Mouse (Mus musculus) brain, embryonic 14.5 days (tissue): ENCODE results near the gene Fam166b. TPM values are rescaled to one million over a fixed set of nuclear protein-coding genes. Genes with fewer than 3 reads are reported as not detected.

ENCODE experiments used
- DNase-seq: peaks from one replicate; pipeline ENCODE4 v3.0.0-alpha.2; 2011; ENCODE audit warnings: low read depth
- CTCF ChIP-seq: fragments of 200-500 bp; IDR thresholded peaks from 2 replicates; pipeline ENCODE4 v1.5.1; 2012; ENCODE audit warnings: inconsistent platforms, mild to moderate bottlenecking, moderate library complexity, borderline replicate concordance; ENCODE audit not compliant: insufficient read depth, insufficient read length; ENCODE audit errors: extremely low read depth
- POLR2A ChIP-seq: fragments of 200-500 bp; IDR thresholded peaks from 2 replicates; pipeline ENCODE4 v1.6.1; 2012; ENCODE audit warnings: mild to moderate bottlenecking, inconsistent platforms, borderline replicate concordance; ENCODE audit not compliant: poor library complexity, insufficient read depth, insufficient read length, severe bottlenecking; ENCODE audit errors: extremely low read depth
- polyA plus RNA-seq: library from polyadenylated mRNA; depleted of rRNA; stranded (reverse); fragments of >200 nt; gene quantifications from 2 replicates; pipeline ENCODE4 v1.2.3, GENCODE M21; 2012

Gene Fam166b
- polyA plus RNA-seq, 1 experiment: 1.7 TPM

DNA sequence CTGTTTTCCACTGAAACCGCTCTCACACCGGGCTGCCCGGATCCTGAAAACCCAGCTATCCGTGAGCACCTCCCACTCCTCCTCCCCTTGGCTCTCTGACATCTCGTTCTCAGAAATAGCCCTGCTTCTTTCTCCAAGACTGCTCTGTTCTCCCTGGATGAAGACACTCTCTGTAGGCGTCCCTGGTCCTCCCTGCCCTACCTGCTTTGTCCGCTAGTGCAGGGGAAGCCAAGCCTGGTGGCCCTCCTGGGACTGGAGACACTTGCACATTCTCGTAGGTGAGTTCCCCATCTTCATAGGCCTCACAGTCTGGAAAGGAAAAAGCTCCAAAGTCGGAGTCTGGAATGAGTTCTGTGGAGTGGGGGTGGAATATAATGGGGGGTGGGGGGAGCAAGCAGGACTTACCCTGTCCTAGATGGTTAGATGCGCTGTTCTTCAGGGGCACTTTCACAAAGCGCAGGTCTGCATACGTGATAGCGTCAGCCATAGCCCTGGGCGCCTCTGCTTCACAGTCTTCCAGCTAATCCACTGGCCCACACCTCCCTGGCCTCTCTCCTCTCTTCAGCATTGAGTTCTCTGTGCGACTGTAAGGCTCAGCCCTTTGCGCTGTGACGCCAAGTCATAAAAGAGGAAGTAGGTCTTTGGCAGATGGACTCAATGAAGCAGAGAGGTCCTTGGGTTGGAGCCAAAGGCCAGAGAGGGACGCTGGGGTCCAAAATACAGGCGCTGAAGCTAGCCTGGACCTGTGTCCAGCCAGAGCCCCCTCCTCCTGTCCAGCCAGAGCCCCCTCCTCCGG is 25.3 kb upstream of the Fam166b start, which contains the start of gene Cd72:
TSS of gene Cd72 (minus strand) at position 588 of the 796 bp plus-strand sequence.
- DNase-seq: no peak
- TF ChIP-seq POLR2A (no peak), CTCF (no peak; the same call in 1 of the 2 replicates)

DNA sequence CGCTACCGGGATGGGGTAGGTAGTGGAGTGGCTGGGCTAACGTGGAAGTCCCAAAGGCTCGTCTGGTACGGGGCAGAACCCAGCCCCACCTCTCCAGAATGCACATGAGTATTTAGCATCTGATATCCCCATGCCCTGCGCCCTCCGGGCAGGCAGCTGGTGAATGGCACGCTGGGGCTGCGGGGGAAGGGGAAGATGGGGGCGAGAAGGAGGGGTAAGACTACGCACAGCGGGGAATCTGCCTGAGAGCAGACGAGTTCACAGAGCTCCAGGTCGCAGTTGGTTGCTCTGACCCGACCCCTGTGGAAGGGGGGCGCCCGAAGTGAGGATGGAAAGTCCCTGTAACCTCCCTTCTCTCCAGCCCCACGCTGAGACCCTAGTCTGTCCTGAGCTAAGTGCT is 24.5 kb upstream of the Fam166b start:
- TF ChIP-seq POLR2A (no peak), CTCF (no peak)
- DNase-seq: peak; percentile 24

DNA sequence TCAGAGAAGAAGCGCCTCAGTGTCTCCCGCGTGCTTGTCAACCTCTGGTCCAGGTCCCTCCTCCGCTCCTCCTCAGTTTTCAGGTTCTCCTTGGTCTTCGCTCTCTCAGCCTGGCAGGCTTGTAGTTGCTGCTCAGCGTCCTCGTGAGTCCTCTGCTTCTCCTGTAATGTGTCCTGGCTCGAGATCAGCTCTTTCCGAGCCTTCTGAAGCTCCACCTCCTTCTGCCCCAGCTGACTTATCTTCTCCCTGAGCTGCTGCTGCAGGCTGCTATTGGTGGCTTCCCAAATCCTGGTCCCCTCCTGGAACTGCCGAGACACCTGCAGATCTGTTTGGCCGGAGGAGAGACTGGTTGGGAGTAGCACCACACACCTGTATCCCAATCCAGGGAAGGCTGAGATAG is 23.4 kb upstream of the Fam166b start:
- no peak for DNase-seq
- TF ChIP-seq POLR2A (no peak), CTCF (no peak)

DNA sequence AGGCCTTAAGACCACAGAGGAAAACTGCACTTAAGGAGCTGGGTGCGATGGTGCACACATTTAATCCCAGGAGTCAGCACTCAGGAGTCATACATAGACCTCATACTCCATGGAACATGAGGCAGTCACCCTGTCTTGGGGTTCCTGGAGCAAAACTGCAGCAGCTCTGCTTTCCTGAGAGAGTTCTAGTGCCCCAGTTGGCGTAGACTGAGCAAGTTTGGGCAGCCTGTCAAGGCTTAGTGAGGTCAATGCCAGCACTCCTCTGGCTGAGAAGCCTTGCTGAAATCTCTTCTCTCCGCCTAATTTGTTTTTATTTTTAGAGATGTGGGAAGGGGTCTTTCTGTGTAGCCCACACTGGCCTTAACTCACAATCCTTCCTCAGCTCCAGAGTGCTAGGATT is 19.6 kb upstream of the Fam166b start:
- TF ChIP-seq CTCF (no peak), POLR2A (no peak)
- no peak for DNase-seq

DNA sequence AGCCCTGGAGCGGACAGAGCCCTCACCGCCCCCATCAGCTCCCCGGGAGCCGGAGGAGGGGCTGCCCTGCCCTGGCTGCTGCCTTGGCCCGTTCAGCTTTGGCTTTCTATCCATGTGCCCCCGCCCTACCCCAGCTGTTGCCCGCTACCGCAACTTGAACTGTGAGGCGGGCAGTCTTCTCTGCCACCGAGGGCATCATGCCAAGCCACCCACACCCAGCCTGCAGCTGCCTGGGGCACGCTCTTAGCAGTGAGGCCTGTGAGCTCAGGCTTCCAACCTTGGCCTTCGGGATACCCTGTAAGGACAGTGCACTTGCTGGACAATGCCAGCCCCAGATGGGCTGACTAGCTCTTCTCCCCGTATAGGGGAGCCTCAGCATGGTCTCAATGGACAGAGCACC is 18.3 kb upstream of the Fam166b start:
- DNase-seq: no peak
- TF ChIP-seq CTCF (no peak), POLR2A (no peak)

DNA sequence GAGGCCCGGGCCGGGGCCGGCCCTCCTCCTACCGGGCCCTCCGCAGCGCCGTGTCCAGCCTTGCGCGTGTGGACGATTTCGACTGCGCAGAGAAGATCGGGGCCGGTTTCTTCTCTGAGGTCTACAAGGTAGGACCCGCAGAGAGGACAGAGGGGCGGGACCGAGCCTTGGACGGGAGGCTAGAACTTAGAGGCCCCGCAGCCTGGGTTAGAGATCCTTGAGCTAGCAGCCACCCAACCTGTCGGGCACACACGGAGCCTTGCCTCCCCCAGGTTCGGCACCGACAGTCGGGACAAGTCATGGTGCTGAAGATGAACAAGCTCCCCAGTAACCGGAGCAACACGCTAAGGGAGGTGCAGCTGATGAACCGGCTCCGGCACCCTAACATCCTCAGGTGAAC is 14.6 kb upstream of the Fam166b start:
- DNase-seq: peak; percentile 34
- TF ChIP-seq POLR2A: no peak
- TF ChIP-seq CTCF: no peak

DNA sequence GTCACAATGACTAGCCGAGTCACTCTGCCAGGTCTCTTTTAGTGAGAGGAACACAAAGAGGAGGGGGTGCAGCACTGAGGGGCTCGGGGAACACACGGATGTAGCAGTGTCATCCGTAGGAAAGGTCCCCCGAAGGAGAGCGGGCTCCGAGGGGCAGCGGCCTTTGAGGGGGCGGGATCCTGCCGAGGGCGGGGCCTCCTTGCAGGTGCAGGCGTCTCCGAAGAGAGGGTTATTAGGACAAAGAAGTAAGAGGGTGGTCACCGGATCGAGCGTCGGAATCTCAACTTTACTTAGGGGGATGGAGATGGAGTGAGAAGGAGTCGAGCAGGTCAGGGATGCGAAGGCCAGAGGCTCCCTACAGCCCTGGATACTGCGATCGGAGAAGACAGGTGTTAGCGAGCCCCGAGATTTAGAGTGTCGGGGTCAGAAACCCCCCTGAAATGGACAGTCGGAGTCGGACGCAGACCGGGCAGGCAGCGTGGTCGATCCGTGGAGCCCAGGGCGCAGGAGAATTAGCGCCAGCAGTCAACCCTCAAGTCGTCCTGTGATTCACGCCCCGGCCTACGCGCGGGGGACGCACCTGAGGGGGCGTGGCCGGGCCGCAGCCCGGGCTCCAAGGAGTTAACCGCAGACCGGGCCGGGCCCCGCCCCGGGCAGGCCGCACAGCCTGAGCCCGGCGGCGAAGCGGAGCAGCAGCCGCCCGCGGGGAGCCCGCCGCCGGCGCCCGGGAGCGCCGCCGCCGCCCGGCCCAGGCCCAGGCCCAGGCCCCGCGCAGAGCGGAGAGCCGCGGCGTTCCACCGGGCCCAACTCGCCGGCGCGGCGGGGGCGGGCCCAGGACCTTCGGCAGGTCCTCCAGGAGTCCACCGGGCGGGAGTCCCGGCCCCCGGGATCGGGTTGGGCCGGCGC is 13.8 kb upstream of the Fam166b start:
- TF ChIP-seq POLR2A (peak; percentile 44; the same call in 1 of the 2 replicates), CTCF (no peak)
- DNase-seq: peak; percentile 87

DNA sequence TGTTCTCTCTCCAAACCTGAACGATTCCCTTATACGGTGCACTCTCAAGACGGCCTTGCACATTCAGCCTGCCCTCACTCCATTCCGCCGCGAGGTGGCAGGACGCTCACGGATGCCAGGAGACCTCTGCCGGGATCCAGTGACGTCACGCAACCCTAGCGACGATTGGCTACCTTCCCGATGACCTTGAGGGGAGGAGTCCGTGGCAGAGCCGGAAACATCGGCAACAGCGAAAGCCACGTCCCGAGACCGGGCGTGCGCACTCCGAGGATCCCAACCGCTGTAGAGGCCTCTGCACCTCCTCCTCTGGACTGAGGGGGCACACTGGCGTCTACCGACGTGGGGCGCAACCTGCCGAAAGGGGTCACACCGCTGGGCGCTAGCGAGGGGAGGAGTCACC is 13.1 kb upstream of the Fam166b start:
- DNase-seq: peak; percentile 100
- TF ChIP-seq POLR2A: peak; percentile 81; the same call in 1 of the 2 replicates
- peak; percentile 87 for TF ChIP-seq CTCF

DNA sequence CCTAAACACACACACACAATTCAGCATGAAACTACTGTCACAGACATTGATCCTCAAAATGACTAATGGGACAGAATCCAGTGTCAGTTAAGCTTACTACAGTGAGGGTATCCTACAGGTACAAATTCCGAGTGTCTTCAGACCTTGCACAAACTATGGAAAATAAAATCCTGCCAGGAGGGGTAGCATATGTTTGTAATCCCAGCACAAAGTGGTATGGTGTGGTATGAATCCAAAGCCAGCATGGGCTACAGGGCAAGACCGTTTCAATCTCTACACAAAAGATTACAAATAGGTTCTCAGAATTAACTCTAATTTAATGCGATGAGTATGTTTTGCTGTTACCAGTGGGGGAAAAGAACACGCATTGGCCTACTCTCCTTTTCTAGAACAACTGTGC is 12.7 kb upstream of the Fam166b start, which contains the start of gene Tesk1:
TSS of gene Tesk1 (plus strand) at position 301 of the 400 bp plus-strand sequence.
- TF ChIP-seq POLR2A (no peak), CTCF (no peak)
- no peak for DNase-seq

DNA sequence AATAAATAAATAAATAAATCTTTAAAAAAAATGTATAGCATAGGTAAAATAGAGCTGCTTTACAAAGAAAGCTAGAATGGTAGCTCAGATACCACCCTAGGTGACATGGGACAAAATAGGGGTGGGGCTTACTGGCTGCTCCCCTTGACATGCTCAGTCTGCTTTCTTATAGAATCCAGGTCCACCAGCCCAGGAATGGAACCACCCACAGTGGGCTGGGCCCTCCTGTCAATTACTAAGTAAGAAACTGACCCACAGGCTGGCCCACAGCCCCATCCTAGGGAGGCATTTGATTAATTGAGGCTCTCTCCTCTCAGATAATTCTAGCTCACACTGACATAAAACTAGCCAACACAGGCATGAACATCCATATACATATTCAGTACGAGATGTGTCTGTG is 3.9 kb upstream of the Fam166b start:
- no peak for DNase-seq
- TF ChIP-seq CTCF: no peak
- no peak for TF ChIP-seq POLR2A

DNA sequence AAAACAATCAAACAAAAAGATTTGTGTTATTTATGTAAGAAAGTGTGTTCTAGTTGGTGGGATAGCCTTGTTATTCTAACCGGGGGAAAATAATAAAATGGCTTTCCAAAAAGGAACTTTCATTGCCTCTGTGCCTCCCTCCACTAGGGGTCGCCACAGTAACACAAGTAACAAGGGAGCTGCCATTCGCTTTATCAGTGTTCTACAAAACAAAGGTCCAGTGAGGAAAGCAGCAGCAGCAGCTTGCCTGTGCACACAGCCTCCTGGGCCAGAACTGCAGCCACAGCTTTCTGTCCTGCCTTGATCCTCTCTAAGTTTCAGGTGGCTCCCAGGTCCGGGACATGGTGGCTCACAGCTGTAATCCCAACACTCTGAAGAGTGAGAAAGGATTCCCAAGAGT is 2.8 kb upstream of the Fam166b start:
- peak; percentile 96 for DNase-seq
- TF ChIP-seq CTCF (peak; percentile 89; the same call in 1 of the 2 replicates), POLR2A (no peak)
